8 mouse cellular contexts compared by ENCODE assay signal in genomic region chr2:126597279-126598241, GRCm38 (mm10). TPM values are rescaled to one million over a fixed set of nuclear protein-coding genes. Genes with fewer than 3 reads are reported as not detected.
DNase-seq lines count a peak whose midpoint lies in the region; ATAC-seq and TF ChIP-seq lines count a peak whose summit lies in the region.

No protein-coding gene starts in this region.

- intact Hi-C loops in heart, postnatal 10 days (cut with DNase I), result loop anchor here (5.0 kb wide), 1 partner anchor 45 kb away; no protein-coding TSS in a partner anchor

- H3K4me2 ChIP-seq in heart, postnatal 0 days (ENCODE audit: low read depth, low read length), result peak overlapping the region; percentile 29
- 0 out of 2 replicates have a peak overlapping the region, but pooled peaks have one; percentile 20 for H3K4me2 ChIP-seq in lung, embryonic 16.5 days (ENCODE audit: low read depth, low read length)

- H3K4me1 ChIP-seq in heart, postnatal 0 days (ENCODE audit: control insufficient read depth, insufficient read depth), result no peaks in the 10 kb centered on the region
- H3K4me1 ChIP-seq in lung, embryonic 16.5 days (replicated peaks; ENCODE audit: control insufficient read depth, insufficient read depth, low read length), result peaks cover 4% of the 10 kb centered on the region; the same call in 1 of the 2 replicates

- no peak for ATAC-seq in heart, postnatal 0 days (ENCODE audit: insufficient read depth, low read depth)
- ATAC-seq in lung, embryonic 16.5 days (ENCODE audit: low read depth), result peak; percentile 39

- H3K36me3 ChIP-seq in heart, postnatal 0 days (replicated peaks; ENCODE audit: control insufficient read depth, insufficient read depth, low read length), result no peaks in the 10 kb centered on the region
- no peaks in the 10 kb centered on the region for H3K36me3 ChIP-seq in lung, embryonic 16.5 days (ENCODE audit: control insufficient read depth, insufficient read depth, low read length)

- no peak overlapping the region for H3K4me3 ChIP-seq in heart, postnatal 0 days (ENCODE audit: low read depth, low read length)
- no peak overlapping the region for H3K4me3 ChIP-seq in lung, embryonic 16.5 days (ENCODE audit: low read length)

- DNase-seq in heart, postnatal 0 days (ENCODE audit: low spot score), result no peak
- DNase-seq in heart, postnatal 10 days, result no peak
- peak; percentile 77 for DNase-seq in 416B (ENCODE audit: low read depth)
- DNase-seq in T-cell, adult 2 months (ENCODE audit: low spot score), result peak; percentile 66
- no peak for DNase-seq in cerebellum, postnatal 25 days
- no peak for DNase-seq in urinary bladder, postnatal 36 days (ENCODE audit: low spot score in 2 of 2)
- no peak for DNase-seq in adrenal gland, postnatal 36 days

- H3K27me3 ChIP-seq in heart, postnatal 0 days (ENCODE audit: control insufficient read depth, insufficient read depth, low read length), result no peaks in the 10 kb centered on the region
- H3K27me3 ChIP-seq in lung, embryonic 16.5 days (ENCODE audit: control insufficient read depth, insufficient read depth, low read depth, low read length), result no peaks in the 10 kb centered on the region

- H3K27ac ChIP-seq in heart, postnatal 0 days (ENCODE audit: low read depth), result peak overlapping the region; percentile 18; the same call in 1 of the 2 replicates
- no peak overlapping the region for H3K27ac ChIP-seq in lung, embryonic 16.5 days (ENCODE audit: low read length)

- 72% methylated on average over 20 of the region's 20 CpGs for WGBS in heart, postnatal 0 days
- 70% methylated on average over 20 of the region's 20 CpGs for WGBS in lung, embryonic 16.5 days

- no peak overlapping the region for H3K9ac ChIP-seq in heart, postnatal 0 days (replicated peaks; ENCODE audit: low read depth, low read length)
- H3K9ac ChIP-seq in lung, embryonic 16.5 days (ENCODE audit: low read length), result no peak overlapping the region

- no peak for TF ChIP-seq EP300 in heart, postnatal 0 days (IDR thresholded peaks at IDR 0.05; ENCODE audit: low read depth)

- H3K9me3 ChIP-seq in heart, postnatal 0 days (replicated peaks; ENCODE audit: control insufficient read depth, low read length), result no peaks in the 10 kb centered on the region
- H3K9me3 ChIP-seq in lung, embryonic 16.5 days (ENCODE audit: control insufficient read depth, low read length), result no peaks in the 10 kb centered on the region

- TF ChIP-seq CTCF in heart, postnatal 0 days (IDR thresholded peaks at IDR 0.05; ENCODE audit: low read depth), result no peak

RNA-seq across cellular contexts. Expression of gene Hdc, which starts 21.5 kb away (rescaled TPM):
- 11.2 and 14.0 TPM in 2 replicates for total RNA-seq in heart, postnatal 0 days (2014; rRNA removed; ENCODE audit: low replicate concordance)
- 7.2 and 8.4 TPM in 2 replicates for polyA plus RNA-seq in heart, postnatal 0 days (2015; fragmentation: Nextera tagmentation; extraction: Ambion mirVana)
- 1 to 10 TPM; 2.6 to 2.7 TPM for total RNA-seq in heart, postnatal 10 days (2021)
- 12.3 and 16.9 TPM in 2 replicates for polyA plus RNA-seq in lung, embryonic 16.5 days (2015; fragmentation: Nextera tagmentation; extraction: Ambion mirVana)
- 10 to 100 TPM in 1 of 2 experiments, 1 to 10 TPM in 1; 2.6 to 25.9 TPM for total RNA-seq in adrenal gland, postnatal 36 days (2021)

RNA-seq across cellular contexts. Expression of gene Slc27a2, which starts 45.4 kb away (rescaled TPM):
- total RNA-seq in heart, postnatal 0 days (2014; rRNA removed; ENCODE audit: low replicate concordance), result not detected in 2 replicates
- 0.14 and 0.34 TPM in 2 replicates for polyA plus RNA-seq in heart, postnatal 0 days (2015; fragmentation: Nextera tagmentation; extraction: Ambion mirVana)
- 1 to 10 TPM in 1 of 2 experiments, under 1 TPM in 1; 0.72 to 4.3 TPM for total RNA-seq in heart, postnatal 10 days (2021)
- polyA plus RNA-seq in lung, embryonic 16.5 days (2015; fragmentation: Nextera tagmentation; extraction: Ambion mirVana), result 1.5 and 2.9 TPM in 2 replicates
- total RNA-seq in adrenal gland, postnatal 36 days (2021), result 10 to 100 TPM; 10.2 to 40.8 TPM

Comparison
In these comparisons a context has a peak if more than half of its experiments do, and no peak if none do; other contexts are left out.
1. DNase-seq: peak in 416B (single experiment) and T-cell, adult 2 months (single experiment); none in heart, postnatal 0 days (single experiment), heart, postnatal 10 days (0 of 2), cerebellum, postnatal 25 days (0 of 2), urinary bladder, postnatal 36 days (0 of 2) and adrenal gland, postnatal 36 days (0 of 2).